Mouse (Mus musculus) forebrain, embryonic 14.5 days (tissue): ENCODE measurements at regions not wholly inside any gene's neighbourhood (a gene's known extent, or its start where the extent isn't known, plus 50 kb on each side); places are given as distances from the start of the nearest gene placed in this dataset.

Experiments used
- ATAC-seq: fragments of 200-750 bp; cut with Nextera tagmentation; 2 replicates; pipeline ENCODE4 v1.8.0; 2017; ENCODE audit warnings: mild to moderate bottlenecking, moderate library complexity
- DNase-seq: peaks from one replicate; pipeline ENCODE4 v3.0.0-alpha.2; 2015; ENCODE audit warnings: low spot score
- H3K27ac ChIP-seq: fragments of 300-500 bp; sonication (generic); 2 replicates; pipeline ENCODE4 v1.5.1; 2014; ENCODE audit warnings: low read depth, mild to moderate bottlenecking, control low read depth, low read length, moderate library complexity
- H3K27me3 ChIP-seq: fragments of 300-500 bp; sonication (generic); replicated peaks from 2 replicates; pipeline ENCODE4 v1.6.1; 2014; ENCODE audit warnings: low read length, control low read depth, mixed read lengths; ENCODE audit not compliant: control insufficient read depth, insufficient read depth
- H3K36me3 ChIP-seq: fragments of 300-500 bp; sonication (generic); 2 replicates; pipeline ENCODE4 v1.6.1; 2014; ENCODE audit warnings: low read length, control low read depth; ENCODE audit not compliant: control insufficient read depth, insufficient read depth
- H3K4me1 ChIP-seq: fragments of 300-500 bp; sonication (generic); 2 replicates; pipeline ENCODE4 v1.6.1; 2014; ENCODE audit warnings: antibody characterized with exemption, low read length, control low read depth; ENCODE audit not compliant: control insufficient read depth, insufficient read depth
- H3K4me2 ChIP-seq: fragments of 300-500 bp; sonication (generic); 2 replicates; pipeline ENCODE4 v1.6.1; 2014; ENCODE audit warnings: mild to moderate bottlenecking, control low read depth, low read length
- H3K4me3 ChIP-seq: fragments of 300-500 bp; sonication (generic); 2 replicates; pipeline ENCODE4 v1.5.1; 2014; ENCODE audit warnings: low read depth, low read length, control low read depth
- H3K9ac ChIP-seq: fragments of 300-500 bp; sonication (generic); 2 replicates; pipeline ENCODE4 v1.6.1; 2014; ENCODE audit warnings: mild to moderate bottlenecking, low read length, control low read depth, moderate library complexity
- H3K9me3 ChIP-seq: fragments of 300-500 bp; sonication (generic); replicated peaks from 2 replicates; pipeline ENCODE4 v1.6.1; 2016; ENCODE audit warnings: low read length, control low read depth, mixed read lengths; ENCODE audit not compliant: control insufficient read depth
- WGBS: fragments of 180-500 bp; shearing (Covaris S2); extraction: QIAGEN DNeasy Blood & Tissue Kit; methylation state at CpG from one replicate; pipeline ENCODE4 v1.1.7; 2014; 5-methylcytosine and 5-hydroxymethylcytosine counted together

DNA sequence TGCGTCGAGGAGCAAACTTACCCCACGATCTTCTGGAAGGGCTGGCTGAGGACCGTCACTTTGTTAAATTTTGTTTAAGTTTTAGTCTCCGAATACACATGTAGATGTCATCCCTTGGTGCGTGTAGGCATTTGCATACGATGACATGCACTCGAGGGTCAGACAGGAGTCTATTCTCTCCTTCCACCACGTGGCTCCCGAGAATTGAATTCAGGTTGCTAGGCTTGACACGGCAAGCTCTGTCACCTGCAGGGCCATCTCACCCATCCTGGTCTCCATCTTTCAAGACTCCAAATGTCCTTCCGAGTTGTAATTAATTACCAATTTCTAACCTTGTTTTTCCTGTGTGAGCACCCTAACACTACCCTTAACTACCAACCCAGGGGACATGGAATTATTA, 52.7 kb upstream of the Ppara start:
- Histone ChIP-seq H3K4me2 (peak overlapping the region; percentile 85), H3K4me1 (peaks cover 45% of the 10 kb centered on the region), H3K27ac (no peak overlapping the region), H3K9me3 (no peaks in the 10 kb centered on the region), H3K36me3 (peaks cover 47% of the 10 kb centered on the region), H3K4me3 (no peak overlapping the region), H3K9ac (0 out of 2 replicates have a peak overlapping the region, but pooled peaks have one; percentile 35), H3K27me3 (no peaks in the 10 kb centered on the region)
- no peak for DNase-seq
- no peak for ATAC-seq
- WGBS, result 76% methylated on average over 12 of the region's 12 CpGs

DNA sequence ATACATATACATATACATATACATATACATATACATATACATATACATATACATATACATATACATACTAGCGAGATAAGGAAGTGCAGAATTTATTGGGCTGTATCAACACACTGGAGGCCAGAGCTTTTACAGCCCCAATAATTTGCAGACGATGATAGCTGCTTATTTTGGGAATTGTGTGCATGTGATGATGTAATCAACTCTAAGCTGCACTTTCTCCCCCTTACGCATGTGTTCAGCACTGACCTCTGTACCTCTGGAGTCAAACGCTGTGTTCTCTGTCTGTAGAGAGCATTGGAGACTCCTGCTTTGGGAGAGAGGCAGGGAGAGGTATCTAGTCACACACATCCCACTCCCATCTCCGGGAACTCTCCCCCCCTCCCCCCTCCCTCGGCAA, 52.0 kb upstream of the Ppara start:
- ATAC-seq (no peak), DNase-seq (no peak)
- H3K36me3 ChIP-seq, result peaks cover 51% of the 10 kb centered on the region
- no peak overlapping the region for H3K4me3 ChIP-seq
- no peak overlapping the region for H3K27ac ChIP-seq
- H3K4me2 ChIP-seq, result no peak overlapping the region
- no peaks in the 10 kb centered on the region for H3K9me3 ChIP-seq
- no peaks in the 10 kb centered on the region for H3K27me3 ChIP-seq
- H3K9ac ChIP-seq, result no peak overlapping the region
- peaks cover 39% of the 10 kb centered on the region for H3K4me1 ChIP-seq
- 76% methylated on average over 6 of the region's 6 CpGs for WGBS

DNA sequence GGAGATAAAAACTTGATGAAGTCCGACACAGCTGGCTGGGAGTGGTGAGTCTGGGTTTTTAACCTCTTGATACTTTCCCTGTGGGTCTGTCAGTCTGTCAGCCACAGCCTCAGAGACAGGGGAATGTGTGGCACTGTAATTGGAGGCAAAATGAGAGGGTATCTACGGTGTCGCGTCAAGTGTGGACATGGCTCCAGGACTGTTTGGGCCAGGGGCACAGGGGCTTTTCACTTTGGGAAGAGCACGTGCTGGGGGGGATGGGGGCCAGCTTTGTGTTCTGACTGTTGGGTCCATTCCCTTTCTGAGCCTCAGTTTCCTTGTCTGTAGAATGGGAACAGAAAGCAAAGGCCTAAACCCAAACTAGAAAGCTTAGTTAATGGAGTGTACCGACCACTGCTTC, 51.5 kb upstream of the Ppara start:
- WGBS, result 92% methylated on average over 6 of the region's 6 CpGs
- no peak for ATAC-seq
- H3K9ac ChIP-seq, result no peak overlapping the region

DNA sequence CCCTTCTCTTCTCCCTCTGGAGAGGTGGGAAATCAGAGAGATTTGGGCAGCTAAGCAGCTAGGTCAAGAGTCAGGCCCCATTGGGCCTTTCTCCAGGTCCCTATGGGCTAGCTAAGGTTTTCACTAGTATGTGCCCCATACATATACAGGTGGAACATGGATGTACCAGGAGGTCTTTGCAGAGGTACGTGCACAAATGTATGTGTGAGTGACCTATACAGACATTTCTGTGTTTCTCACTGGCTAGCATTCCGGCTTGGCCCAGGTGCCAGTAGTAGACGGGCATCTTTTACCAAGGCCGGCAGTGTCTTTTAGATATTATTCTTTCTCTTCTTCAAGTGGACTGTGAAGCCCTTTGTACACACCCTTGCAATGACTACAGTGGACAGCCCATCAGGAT, 51.1 kb upstream of the Ppara start:
- H3K4me2 ChIP-seq, result no peak overlapping the region
- H3K9me3 ChIP-seq, result no peaks in the 10 kb centered on the region
- H3K4me3 ChIP-seq, result no peak overlapping the region
- H3K36me3 ChIP-seq, result peaks cover 58% of the 10 kb centered on the region
- DNase-seq (no peak), ATAC-seq (no peak)
- 96% methylated on average over 4 of the region's 4 CpGs for WGBS
- H3K9ac ChIP-seq, result no peak overlapping the region
- no peak overlapping the region for H3K27ac ChIP-seq
- H3K27me3 ChIP-seq, result no peaks in the 10 kb centered on the region
- peaks cover 30% of the 10 kb centered on the region for H3K4me1 ChIP-seq

More for the DNA sequence above, 51.5 kb upstream of the Ppara start:
- no peak overlapping the region for H3K4me2 ChIP-seq
- no peaks in the 10 kb centered on the region for H3K9me3 ChIP-seq
- H3K27ac ChIP-seq, result no peak overlapping the region
- H3K36me3 ChIP-seq, result peaks cover 55% of the 10 kb centered on the region
- no peaks in the 10 kb centered on the region for H3K27me3 ChIP-seq
- no peak for DNase-seq
- peaks cover 35% of the 10 kb centered on the region for H3K4me1 ChIP-seq
- H3K4me3 ChIP-seq, result no peak overlapping the region

DNA sequence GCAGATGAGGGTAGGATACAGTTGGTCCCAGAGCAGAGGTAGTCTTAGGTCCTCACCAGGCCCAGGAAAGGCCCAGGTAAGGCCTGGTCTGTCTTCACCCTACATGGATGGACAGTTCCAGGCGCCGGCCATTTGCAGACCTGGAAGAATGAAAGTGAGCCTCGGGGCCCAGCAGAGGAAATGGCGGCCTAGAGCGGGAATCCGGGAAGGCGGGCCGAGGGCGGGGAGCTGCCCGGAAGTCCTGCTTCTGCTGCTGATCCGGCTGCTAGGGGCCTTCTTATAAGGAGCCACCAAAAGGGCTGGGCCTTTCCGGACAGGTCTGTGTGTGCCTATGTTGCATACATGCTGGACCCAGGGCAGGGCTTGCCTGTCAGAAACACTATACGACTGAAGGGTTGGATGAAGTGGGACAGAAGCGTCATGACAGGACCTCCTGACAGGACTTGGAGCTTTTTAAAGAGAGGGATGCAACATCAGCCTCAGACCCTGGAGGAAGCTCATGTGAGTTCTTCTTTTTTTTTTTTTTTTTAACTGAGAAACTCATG, 50.5 kb upstream of the Ppara start:
- Histone ChIP-seq H3K4me1 (peaks cover 25% of the 10 kb centered on the region), H3K27ac (no peak overlapping the region), H3K4me3 (no peak overlapping the region), H3K9me3 (no peaks in the 10 kb centered on the region), H3K27me3 (no peaks in the 10 kb centered on the region), H3K4me2 (no peak overlapping the region), H3K9ac (no peak overlapping the region), H3K36me3 (peaks cover 63% of the 10 kb centered on the region)
- no peak for DNase-seq
- WGBS, result 87% methylated on average over 14 of the region's 14 CpGs
- no peak for ATAC-seq

DNA sequence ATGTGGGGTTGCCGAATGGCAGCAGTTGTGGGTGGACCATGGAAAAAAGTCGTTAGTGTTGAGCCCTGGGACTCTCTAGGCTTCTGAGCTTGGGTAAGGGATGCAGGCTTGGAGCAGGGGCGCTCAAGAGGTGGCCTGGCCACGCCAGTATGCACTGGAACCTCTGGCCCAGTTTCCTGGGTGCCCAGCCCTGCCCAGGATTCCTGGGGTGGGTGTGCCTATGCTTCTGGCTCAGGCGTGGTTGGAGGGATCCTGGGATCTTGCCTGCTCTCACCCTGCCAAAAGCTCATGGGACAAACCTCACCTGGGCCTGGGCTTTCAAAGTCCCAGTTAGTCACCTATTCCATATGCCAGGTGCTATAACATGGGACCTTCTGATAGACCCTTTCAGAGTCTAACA, 49.9 kb upstream of the Ppara start:
- 64% methylated on average over 5 of the region's 5 CpGs for WGBS
- Histone ChIP-seq H3K9ac (no peak overlapping the region), H3K9me3 (no peaks in the 10 kb centered on the region), H3K4me2 (no peak overlapping the region), H3K4me1 (peaks cover 21% of the 10 kb centered on the region), H3K27me3 (no peaks in the 10 kb centered on the region), H3K36me3 (peaks cover 70% of the 10 kb centered on the region), H3K4me3 (no peak overlapping the region), H3K27ac (no peak overlapping the region)
- ATAC-seq (no peak), DNase-seq (no peak)
